Mouse (Mus musculus) cerebellum, adult 2 months (tissue): ENCODE measurements at regions not wholly inside any gene's neighbourhood (a gene's known extent, or its start where the extent isn't known, plus 50 kb on each side); places are given as distances from the start of the nearest gene placed in this dataset.

ENCODE experiments used
- CTCF ChIP-seq: fragments of 200-500 bp; IDR thresholded peaks from 2 replicates; pipeline ENCODE4 v1.5.1; 2011; ENCODE audit warnings: low read depth, mild to moderate bottlenecking, control low read depth, low read length, moderate library complexity, borderline replicate concordance; ENCODE audit not compliant: insufficient read depth
- POLR2A ChIP-seq: fragments of 200-500 bp; IDR thresholded peaks from 2 replicates; pipeline ENCODE4 v1.6.1; 2011; ENCODE audit warnings: low read length, control low read depth, borderline replicate concordance; ENCODE audit not compliant: insufficient read depth

DNA sequence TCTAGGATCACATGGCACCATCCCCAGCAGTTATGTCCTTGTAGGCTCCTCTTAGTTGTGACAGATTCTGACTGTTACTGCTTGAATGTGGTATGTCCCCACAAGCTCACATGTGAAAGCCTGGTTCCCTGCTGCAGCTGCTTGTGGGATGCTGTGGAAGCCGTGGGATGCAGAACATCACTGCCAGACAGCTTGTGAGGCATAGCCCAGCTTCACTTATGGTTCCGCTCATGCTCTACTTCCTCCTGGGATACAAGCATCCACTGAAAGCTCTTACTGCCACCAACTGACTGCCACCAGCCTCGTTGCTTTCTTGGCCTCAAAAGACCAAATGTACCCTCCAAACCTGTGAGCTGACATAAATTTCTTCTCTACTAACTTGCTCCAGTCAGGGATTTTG, 167.7 kb upstream of the Ccdc122 start:
- TF ChIP-seq POLR2A (no peak), CTCF (no peak)
